Mouse (Mus musculus) G1E (cell line): Measurements from ENCODE around the gene Bco1.

ENCODE experiments used
- CTCF ChIP-seq: IDR thresholded peaks from 2 replicates; pipeline ENCODE4 v1.5.1; 2012; ENCODE audit warnings: low read depth, low read length, inconsistent platforms, mixed read lengths
- GATA1 ChIP-seq: IDR thresholded peaks from 2 replicates; pipeline ENCODE4 v1.6.1; 2012; ENCODE audit warnings: borderline replicate concordance, low read length, inconsistent platforms, mixed read lengths
- GATA2 ChIP-seq: IDR thresholded peaks from 2 replicates; pipeline ENCODE4 v1.6.1; 2012; ENCODE audit warnings: low read depth, low read length, inconsistent platforms, borderline replicate concordance
- POLR2AphosphoS5 ChIP-seq: IDR thresholded peaks from 2 replicates; pipeline ENCODE4 v1.6.1; 2012; ENCODE audit warnings: low read depth, low read length, inconsistent platforms; ENCODE audit not compliant: insufficient replicate concordance
- TAL1 ChIP-seq: conservative IDR thresholded peaks from 2 replicates; pipeline ENCODE4 v1.6.1; 2012; ENCODE audit warnings: low read depth, low read length, inconsistent platforms, mixed read lengths

- TF ChIP-seq POLR2AphosphoS5, result no peak
- TF ChIP-seq CTCF, result no peak
- no peak for TF ChIP-seq GATA1
- TF ChIP-seq TAL1, result no peak
- no peak for TF ChIP-seq GATA2
These were observed 1.6 kb upstream of the Bco1 start for GRCm38 (mm10) chr8:117094053-117094452.
